Mouse (Mus musculus): ENCODE results near the gene Syne2.
A peak's percentile ranks its signal among the peaks of the same experiment; 100 is the strongest.

The Syne2 gene

GRCm38 (mm10) chr12:75817959-75818452, at the start of gene Syne2:
TSS of gene Syne2 (plus strand) at chr12:75818134.
- peak; percentile 83 for DNase-seq (ENCODE audit: low spot score)

DNA sequence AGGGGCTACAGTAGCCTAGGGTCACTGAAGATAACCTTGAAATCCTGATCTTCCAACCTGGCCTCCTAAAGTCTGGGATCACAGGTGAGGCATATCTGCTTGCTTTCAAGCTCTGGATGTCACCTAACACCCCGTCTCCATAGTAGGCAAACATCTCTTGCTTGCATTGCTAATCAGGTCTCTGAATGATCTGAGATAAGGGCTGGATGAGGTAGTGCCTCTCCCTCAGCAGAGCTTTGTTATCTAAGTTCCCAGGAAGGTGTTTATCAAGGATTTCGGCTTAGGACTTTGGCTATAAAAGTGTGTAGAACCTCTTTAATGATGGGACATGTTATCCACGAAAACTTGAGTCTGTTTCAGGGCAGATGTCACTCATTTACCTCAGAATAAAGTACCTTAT, 46.5 kb upstream of the Syne2 start:
- DNase-seq (ENCODE audit: low spot score): no peak

DNA sequence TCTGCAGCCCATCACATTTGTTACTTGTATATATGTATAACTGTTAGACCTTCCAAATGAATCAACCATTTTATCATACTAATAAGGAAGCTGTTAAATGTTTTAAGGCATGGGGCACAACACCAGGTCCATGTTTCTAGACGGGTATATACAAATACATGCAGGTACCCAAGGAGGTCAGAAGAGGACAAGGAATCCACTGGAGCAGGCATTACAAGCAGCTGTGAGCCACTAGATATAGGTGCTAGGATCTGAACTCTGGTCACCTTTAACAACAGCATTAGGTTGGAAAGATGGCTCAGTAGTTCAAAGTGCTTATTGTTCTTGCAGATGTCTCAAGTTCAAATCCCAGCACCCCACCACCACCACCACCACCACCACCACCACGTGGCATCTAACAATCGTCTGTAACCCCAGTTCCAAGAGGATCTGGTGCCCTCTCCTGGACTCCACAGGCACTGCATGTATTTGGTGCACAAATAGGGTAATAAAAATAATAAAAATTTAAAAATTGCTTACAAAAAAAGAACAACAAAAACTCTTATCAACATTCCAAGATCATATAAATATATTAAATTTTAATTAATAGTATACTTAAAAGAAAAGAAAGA, 45.4 kb upstream of the Syne2 start:
- peak; percentile 60 for DNase-seq (ENCODE audit: low spot score)

DNA sequence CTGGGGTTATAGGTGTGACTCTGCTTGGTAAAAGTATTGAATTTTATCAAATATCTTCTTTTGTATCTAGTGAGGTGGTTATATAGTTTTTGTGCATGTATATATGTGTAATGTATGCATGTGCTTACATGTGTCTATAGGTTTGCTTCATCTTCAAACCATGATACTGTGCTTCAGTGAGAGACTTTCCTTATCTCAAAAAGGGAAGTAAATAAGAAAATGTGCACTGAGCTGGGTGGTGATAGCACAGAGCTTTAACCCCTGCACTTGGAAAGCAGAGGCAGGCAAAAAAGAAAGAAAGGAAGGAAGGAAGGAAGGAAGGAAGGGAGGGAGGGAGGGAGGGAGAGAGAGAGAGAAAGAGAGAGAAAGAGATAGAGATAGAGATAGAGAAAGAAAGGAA, 36.5 kb upstream of the Syne2 start:
- DNase-seq (ENCODE audit: low spot score): no peak

- no peak for DNase-seq (ENCODE audit: low spot score)
Measured at GRCm38 (mm10) chr12:75781995-75782394, 35.9 kb upstream of the Syne2 start.

- no peak for DNase-seq (ENCODE audit: low spot score)
Measured at GRCm38 (mm10) chr12:75784271-75784751, 33.6 kb upstream of the Syne2 start.

DNA sequence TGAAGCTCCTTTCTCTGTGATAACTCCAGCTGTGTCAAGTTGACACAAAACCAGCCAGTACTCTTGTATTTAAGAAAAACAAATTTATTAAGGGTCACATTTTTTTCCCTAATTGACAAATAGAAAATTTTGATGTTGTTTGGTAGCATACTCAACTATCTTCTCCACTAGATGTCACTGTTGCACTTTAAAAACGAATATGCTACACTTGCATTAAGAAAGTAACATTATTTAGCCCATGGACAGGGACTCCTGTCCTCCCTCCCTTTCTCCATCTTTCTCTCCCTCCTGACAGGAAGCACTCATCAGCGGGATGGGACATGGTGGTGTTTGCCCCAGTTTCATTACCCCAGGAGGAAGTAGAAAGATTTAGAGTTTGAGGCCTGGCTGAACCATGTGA, 31.3 kb upstream of the Syne2 start:
- DNase-seq (ENCODE audit: low spot score): peak; percentile 63

DNA sequence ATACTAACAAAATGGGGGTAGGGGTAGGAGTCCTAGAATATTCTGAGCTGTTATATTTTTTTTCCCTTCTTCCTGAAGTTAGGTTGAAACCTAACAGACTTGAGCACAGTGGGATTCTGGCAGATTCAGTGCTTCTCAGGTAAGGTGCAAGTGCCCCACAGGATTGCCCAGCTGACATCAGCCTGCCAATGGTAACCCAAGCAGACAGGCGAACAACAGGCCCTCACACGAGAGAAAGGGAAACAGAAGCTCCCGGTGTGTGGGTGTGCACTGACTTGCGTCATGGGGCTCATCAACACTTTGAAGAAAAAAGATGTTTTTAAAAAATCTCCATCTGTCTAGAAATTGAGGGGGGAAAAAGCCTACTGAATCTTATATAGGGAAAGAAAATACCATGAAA, 28.5 kb upstream of the Syne2 start:
- DNase-seq (ENCODE audit: low spot score): no peak

DNA sequence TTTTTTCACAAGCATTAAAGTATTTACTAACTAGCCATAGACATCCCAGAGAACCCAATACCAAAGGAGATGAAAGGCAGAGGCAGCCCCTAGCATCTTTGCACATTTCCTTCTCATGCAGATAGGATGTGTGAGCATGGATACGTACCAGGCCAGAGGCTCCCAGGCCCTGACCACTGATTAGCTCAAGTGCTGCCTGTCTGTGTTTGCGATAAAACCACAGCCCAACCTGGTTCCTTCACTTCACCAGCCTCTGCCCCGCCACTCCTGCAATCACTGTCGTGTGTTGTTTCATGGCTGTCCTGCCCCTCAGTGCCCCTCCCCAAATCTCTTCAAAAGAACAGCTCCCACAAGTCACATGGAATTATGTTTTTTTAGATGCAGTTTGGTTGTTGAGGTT, 23.4 kb upstream of the Syne2 start:
- DNase-seq (ENCODE audit: low spot score): no peak

DNA sequence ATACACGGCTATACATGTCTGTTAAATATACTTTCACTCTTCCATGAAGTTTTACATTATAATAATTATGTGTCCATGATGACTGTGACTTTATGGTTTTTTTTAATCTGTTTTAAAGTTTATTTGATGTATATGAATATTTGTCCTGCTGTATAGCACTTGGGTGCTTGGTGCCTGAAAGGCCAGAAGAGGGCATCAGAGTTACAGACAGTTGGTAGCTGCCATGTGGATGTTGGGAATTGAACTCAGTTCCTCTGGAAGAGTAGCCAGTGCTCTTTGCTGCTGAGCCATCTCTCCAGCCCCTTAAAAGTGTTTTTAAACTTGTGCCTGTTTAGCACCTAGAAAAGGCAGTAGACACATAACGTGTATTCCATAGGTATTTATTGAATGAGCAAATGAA, 21.4 kb upstream of the Syne2 start:
- peak; percentile 43 for DNase-seq (ENCODE audit: low spot score)

DNA sequence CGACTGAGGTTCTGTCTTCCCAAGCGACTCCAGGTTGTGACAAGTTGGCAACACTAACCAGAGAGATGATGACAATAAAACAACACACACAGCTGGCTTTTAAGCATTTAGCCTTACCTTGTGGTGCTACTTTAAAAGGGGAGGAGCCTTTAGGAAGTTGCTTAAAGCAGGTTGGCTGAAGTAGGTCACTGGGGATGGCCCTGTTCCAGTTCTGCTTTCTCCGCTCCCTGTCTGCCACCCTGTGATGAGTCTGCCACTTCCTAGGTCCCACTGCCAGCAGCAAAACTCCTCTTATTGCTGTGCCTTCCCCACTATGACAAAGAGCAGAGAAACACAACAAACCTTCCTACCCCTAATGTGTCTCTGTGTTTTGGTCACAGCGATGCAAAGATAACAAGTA, 11.7 kb upstream of the Syne2 start:
- no peak for DNase-seq (ENCODE audit: low spot score)

GRCm38 (mm10) chr12:75813766-75814165, 4.2 kb upstream of the Syne2 start:
- no peak for DNase-seq (ENCODE audit: low spot score)

- no peak for DNase-seq (ENCODE audit: low spot score)
Measured at GRCm38 (mm10) chr12:75814551-75814950, 3.4 kb upstream of the Syne2 start.

DNA sequence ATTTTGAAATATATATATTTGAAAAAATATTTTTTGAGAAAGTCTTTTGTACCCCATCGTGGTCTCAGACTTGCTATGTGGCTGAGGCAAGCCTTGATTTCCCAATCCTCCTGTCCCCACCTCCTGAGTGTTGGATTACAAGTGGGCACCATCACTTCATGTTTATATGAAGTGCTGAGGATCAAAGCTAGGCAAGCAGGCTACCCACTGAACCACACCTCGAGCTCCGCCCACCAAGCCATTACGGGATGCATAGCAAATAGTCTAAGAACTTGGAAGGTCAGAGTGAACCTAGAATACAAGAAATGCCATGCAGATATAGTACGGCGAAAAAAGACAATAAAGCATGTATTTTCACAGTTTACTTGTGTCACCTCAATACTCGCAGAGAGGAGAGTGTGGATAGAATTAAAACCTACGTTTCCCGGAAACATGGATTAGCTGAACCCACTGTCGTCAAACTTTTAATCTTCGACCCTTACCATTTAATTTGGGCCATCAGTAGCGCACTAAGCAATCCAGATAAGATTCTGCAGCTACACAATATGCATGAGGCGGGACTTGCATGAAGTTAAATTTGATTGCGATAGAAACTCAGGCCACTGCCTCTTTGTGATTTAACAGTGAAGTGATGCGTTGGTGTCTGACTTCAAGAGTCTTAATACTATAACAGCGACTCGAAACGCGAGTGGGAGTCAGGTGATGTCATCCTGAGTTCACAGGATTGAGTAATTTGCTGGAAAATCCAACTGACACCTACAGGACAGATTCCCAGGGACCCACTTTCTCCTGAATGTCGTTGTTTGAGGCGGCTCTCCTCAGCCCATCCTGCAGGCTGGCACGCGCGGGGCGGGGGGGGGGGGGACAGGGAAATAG, 715 bp upstream of the Syne2 start:
- peak; percentile 23 for DNase-seq (ENCODE audit: low spot score)

DNA sequence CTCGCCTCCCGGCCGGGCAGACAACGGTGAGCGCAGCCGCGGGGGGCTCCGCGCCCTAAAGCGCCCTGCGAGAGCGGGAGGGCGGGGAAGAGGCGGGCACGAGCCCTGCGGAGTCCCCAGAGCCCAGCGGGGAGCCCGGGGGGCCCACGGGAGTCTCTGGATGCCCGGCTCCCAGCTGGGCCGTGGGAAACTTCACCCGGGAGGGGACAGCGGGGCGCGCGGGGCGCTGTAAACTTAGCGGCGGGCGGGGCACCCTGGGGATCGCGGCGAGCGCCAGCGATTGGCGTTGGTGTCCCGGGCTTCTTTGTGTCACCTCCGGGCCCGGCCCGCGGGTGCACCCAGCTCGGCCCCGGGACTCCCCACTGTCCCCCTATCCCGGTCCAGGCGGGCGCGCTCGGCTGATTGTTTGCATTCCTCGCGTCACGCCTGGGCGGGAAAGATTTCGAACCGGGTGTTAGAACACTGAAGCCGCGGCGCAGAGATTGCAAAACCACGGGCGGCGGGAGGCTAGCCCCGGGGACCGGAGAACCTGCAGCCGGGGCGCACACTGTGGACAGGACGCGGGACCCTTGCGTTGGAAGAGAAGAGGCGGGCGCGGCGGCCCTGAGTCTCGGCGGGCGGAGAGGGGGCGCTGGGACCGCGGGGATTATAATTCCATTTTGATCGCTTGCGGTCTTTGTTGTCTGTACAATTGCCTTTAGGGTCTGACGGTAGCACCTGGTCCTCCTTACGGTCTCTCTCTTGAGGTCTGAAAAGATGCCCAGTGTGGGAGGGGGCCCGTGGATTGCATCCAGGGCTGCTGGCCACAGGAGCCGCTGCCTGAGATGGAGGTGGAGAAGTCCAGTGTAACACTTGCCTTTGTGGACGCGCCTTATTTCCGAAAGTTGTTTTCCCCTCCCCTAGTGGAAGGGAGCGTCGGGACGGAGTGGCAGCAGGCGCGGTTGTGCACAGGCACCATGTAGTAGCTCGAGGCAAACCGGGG, 810 bp downstream of the Syne2 start:
- DNase-seq (ENCODE audit: low spot score): peak; percentile 74

DNA sequence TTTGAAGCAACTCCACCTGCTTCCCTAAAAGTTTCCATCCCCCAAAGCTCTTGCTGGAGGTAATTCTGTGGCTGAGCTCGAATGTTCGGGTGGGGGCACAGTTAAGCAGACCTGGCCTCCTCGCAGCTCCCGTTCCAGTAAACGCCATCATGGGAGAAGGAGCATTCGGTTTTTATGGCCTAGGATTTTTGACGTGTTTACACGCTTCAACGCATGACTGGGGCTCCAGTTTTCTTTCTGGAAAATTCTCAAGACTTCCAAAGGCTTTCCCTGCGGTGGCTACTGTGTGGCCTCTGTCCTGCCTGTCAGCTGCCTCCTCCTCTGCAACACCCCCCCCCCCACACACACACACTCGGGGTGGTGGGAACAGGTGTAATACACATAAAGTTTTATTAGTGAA, 1.5 kb downstream of the Syne2 start:
- DNase-seq (ENCODE audit: low spot score): no peak

DNA sequence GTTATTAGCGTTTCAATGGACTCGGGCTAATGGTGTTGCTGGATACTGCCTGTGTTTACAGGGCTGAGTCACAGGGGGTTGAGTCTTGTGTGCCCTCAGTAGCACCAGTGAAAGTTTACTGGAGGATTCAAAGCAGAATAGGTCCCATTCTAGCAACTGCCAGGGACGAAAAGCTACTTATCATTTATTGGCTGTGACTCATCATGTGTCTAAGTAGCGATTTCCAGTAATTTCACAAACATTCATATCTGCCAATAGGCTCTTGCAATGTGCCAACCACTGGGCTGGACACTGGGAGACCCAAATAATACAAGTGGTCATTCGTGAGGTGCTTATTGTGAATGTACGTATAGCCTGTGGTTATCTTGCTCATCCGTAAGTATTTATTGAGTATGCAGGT, 2.3 kb downstream of the Syne2 start:
- DNase-seq (ENCODE audit: low spot score): peak; percentile 14

GRCm38 (mm10) chr12:75822122-75822521, 4.2 kb downstream of the Syne2 start:
- no peak for DNase-seq (ENCODE audit: low spot score)

DNA sequence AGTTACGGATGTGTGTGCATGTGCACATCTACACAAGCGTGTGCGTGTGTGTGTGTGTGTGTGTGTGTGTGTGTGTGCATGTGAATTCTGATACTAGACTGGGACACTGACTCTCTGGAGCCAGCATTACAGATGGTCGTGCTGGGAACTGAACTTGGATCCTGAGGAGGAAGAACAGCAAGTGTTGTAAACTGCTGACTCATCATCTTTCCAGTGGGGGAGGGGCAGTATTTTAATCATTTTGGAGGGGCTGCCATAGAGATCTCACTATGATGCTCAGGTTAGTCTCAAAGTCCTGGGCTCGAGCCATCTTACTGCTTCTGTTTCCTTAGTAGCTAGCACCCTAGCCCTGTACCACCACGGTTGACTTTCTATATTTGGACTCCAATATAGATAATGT, 5.5 kb downstream of the Syne2 start:
- DNase-seq (ENCODE audit: low spot score): no peak

DNA sequence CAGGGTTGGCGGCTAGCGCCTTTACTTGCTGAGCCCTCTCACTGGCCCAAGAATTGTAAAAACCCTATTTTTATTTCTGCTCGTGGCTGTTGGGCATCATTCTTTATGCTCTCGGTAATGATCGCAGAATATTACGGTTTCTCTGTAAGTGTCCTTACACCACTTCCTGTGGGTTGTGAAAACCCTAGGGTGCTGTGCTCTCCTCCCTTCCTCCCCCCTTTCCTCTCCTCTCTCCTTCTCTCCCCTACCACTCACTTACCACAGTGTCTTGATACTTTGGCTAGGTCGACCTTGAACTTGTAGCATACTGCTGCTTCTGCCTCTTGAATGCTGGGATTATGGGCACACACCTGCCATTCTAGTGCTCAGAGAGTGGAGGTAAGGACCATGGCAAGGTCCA, 7.5 kb downstream of the Syne2 start:
- DNase-seq (ENCODE audit: low spot score): no peak

GRCm38 (mm10) chr12:75826699-75827353, 8.9 kb downstream of the Syne2 start:
- DNase-seq (ENCODE audit: low spot score): no peak

GRCm38 (mm10) chr12:75827751-75828150, 9.8 kb downstream of the Syne2 start:
- no peak for DNase-seq (ENCODE audit: low spot score)
